Mouse (Mus musculus) intestine, embryonic 15.5 days (tissue): ENCODE data around the gene Gpc2. TPM values are rescaled to one million over a fixed set of nuclear protein-coding genes. Genes with fewer than 3 reads are reported as not detected.

Experiments
- ATAC-seq: fragments of 200-750 bp; cut with Nextera tagmentation; 2 replicates; pipeline ENCODE4 v1.8.0; 2017; ENCODE audit warnings: moderate TSS enrichment, moderate library complexity
- H3K27ac ChIP-seq: fragments of 300-500 bp; sonication (generic); 2 replicates; pipeline ENCODE4 v1.5.1; 2015; ENCODE audit warnings: mild to moderate bottlenecking, inconsistent platforms
- H3K27me3 ChIP-seq: fragments of 300-500 bp; sonication (generic); replicated peaks from 2 replicates; pipeline ENCODE4 v1.6.1; 2015; ENCODE audit warnings: inconsistent platforms
- H3K36me3 ChIP-seq: fragments of 300-500 bp; sonication (generic); 2 replicates; pipeline ENCODE4 v1.6.1; 2015; ENCODE audit warnings: inconsistent platforms
- H3K4me1 ChIP-seq: fragments of 300-500 bp; sonication (generic); replicated peaks from 2 replicates; pipeline ENCODE4 v1.6.1; 2015; ENCODE audit warnings: inconsistent platforms
- H3K4me2 ChIP-seq: fragments of 300-500 bp; sonication (generic); replicated peaks from 2 replicates; pipeline ENCODE4 v1.6.1; 2015; ENCODE audit warnings: mild to moderate bottlenecking, inconsistent platforms
- H3K4me3 ChIP-seq: fragments of 300-500 bp; sonication (generic); replicated peaks from 2 replicates; pipeline ENCODE4 v1.5.1; 2015; ENCODE audit warnings: inconsistent platforms
- H3K9ac ChIP-seq: fragments of 300-500 bp; sonication (generic); 2 replicates; pipeline ENCODE4 v1.6.1; 2015; ENCODE audit warnings: inconsistent platforms
- H3K9me3 ChIP-seq: fragments of 300-500 bp; sonication (generic); 2 replicates; pipeline ENCODE4 v1.6.1; 2016; ENCODE audit warnings: inconsistent platforms
- WGBS: fragments of 180-500 bp; shearing (Covaris S2); methylation state at CpG from one replicate; pipeline ENCODE4 v1.1.7; 2015; 5-methylcytosine and 5-hydroxymethylcytosine counted together
- polyA plus RNA-seq: library from polyadenylated mRNA; unstranded; fragments of >200 nt; fragmentation: Nextera tagmentation; extraction: Ambion mirVana; gene quantifications from 2 replicates; pipeline ENCODE4 v1.2.1, GENCODE M21; 2015

The Gpc2 gene
- polyA plus RNA-seq, 1 experiment from 2014 or later, result 13.7 TPM

GRCm38 (mm10) chr5:138228026-138228425, 51.8 kb downstream of the Gpc2 start:
- no peaks in the 10 kb centered on the region for H3K36me3 ChIP-seq
- no peak overlapping the region for H3K9ac ChIP-seq
- H3K9me3 ChIP-seq, result no peaks in the 10 kb centered on the region
- H3K27ac ChIP-seq, result no peak overlapping the region
- H3K27me3 ChIP-seq, result no peaks in the 10 kb centered on the region
- no peak overlapping the region for H3K4me2 ChIP-seq
- WGBS, result 59% methylated on average over 3 of the region's 3 CpGs
- no peaks in the 10 kb centered on the region for H3K4me1 ChIP-seq
- H3K4me3 ChIP-seq, result no peak overlapping the region
- no peak for ATAC-seq

GRCm38 (mm10) chr5:138227367-138227766, 52.4 kb downstream of the Gpc2 start:
- H3K4me1 ChIP-seq, result no peaks in the 10 kb centered on the region
- H3K4me2 ChIP-seq, result no peak overlapping the region
- H3K27me3 ChIP-seq, result no peaks in the 10 kb centered on the region
- no peaks in the 10 kb centered on the region for H3K36me3 ChIP-seq
- H3K9ac ChIP-seq, result no peak overlapping the region
- no peak overlapping the region for H3K4me3 ChIP-seq
- no peak for ATAC-seq
- H3K9me3 ChIP-seq, result no peaks in the 10 kb centered on the region
- 62% methylated on average over 2 of the region's 2 CpGs for WGBS
- no peak overlapping the region for H3K27ac ChIP-seq

DNA sequence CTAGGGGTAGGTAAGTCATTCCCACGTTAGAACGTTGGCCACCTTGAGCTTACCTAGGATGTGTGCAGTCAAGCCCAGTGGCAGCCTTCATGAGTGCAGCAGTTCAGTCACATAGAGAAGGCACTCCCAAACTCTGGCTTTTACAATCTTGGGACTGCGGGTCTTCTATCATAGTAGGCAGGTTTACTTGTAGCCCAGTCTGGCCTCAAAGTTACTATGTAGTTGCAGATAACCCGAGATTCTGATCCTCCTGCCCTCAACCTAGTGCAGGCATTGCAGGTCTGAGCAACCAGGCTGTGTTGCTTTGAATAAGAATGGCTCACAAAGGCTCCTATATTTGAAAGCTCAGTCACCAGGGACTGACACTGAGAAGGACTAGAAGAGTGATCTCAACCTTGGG, 53.3 kb downstream of the Gpc2 start:
- H3K36me3 ChIP-seq, result no peaks in the 10 kb centered on the region
- no peak overlapping the region for H3K4me3 ChIP-seq
- 71% methylated on average over 4 of the region's 4 CpGs for WGBS
- H3K9me3 ChIP-seq, result no peaks in the 10 kb centered on the region
- no peaks in the 10 kb centered on the region for H3K4me1 ChIP-seq
- no peak overlapping the region for H3K4me2 ChIP-seq
- H3K27me3 ChIP-seq, result no peaks in the 10 kb centered on the region
- no peak overlapping the region for H3K27ac ChIP-seq
- no peak overlapping the region for H3K9ac ChIP-seq
- no peak for ATAC-seq

DNA sequence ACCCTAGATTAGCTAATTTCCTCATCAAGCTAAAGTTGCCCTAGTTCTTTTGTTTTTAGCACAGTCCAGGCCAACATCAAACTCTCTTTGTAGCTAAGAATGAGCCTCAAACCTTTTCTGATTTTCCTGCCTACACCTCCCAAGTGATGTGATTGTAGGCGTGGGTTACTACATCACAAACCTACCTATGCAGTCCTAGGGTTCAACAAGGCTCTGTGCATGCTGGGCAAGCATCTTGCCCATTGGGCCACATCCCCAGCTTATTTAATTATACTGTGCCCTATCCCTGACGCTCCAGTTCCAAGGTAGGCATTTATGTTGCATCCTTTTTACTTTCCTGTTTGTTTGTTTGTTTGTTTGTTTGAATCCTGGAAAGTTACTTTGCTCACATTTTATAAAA, 54.1 kb downstream of the Gpc2 start, which contains the start of gene Nxpe5:
TSS of gene Nxpe5 (plus strand) at position 199 of the 400 bp plus-strand sequence.
- WGBS, result 50% methylated on average over 2 of the region's 2 CpGs
- Histone ChIP-seq H3K36me3 (no peaks in the 10 kb centered on the region), H3K9ac (no peak within 1 kb of the TSS)

More for the DNA sequence above, 54.1 kb downstream of the Gpc2 start, which contains the start of gene Nxpe5:
- no peak for ATAC-seq
- H3K4me1 ChIP-seq, result no peaks in the 10 kb centered on the region
- no peaks in the 10 kb centered on the region for H3K9me3 ChIP-seq
- H3K27me3 ChIP-seq, result no peaks in the 10 kb centered on the region
- H3K4me2 ChIP-seq, result no peak within 1 kb of the TSS
- no peak within 1 kb of the TSS for H3K27ac ChIP-seq
- no peak within 1 kb of the TSS for H3K4me3 ChIP-seq

Other genes starting within 250 kb of the Gpc2 start
- not detected in 2 replicates for gene Smok3c, start 226.8 kb downstream of the Gpc2 start, polyA plus RNA-seq
- gene Zkscan1, start 194.9 kb downstream of the Gpc2 start, polyA plus RNA-seq, result 13.7 and 15.0 TPM in 2 replicates
- gene Zscan21, start 163.1 kb downstream of the Gpc2 start, polyA plus RNA-seq, result 43.3 and 45.9 TPM in 2 replicates
- gene Zfp113, start 124.3 kb downstream of the Gpc2 start, polyA plus RNA-seq, result 15.8 and 16.4 TPM in 2 replicates
- gene Cops6, start 118.9 kb downstream of the Gpc2 start, polyA plus RNA-seq, result 276 and 300 TPM in 2 replicates
- 19.8 and 20.6 TPM in 2 replicates for gene Ap4m1, start 108.0 kb downstream of the Gpc2 start, polyA plus RNA-seq
- gene Mcm7, start 107.6 kb downstream of the Gpc2 start, polyA plus RNA-seq, result 153 and 165 TPM in 2 replicates
- gene Taf6, start 92.6 kb downstream of the Gpc2 start, polyA plus RNA-seq, result 67.8 and 70.0 TPM in 2 replicates
- 37.0 and 38.8 TPM in 2 replicates for gene Cnpy4, start 92.5 kb downstream of the Gpc2 start, polyA plus RNA-seq
- gene Mblac1, start 85.7 kb downstream of the Gpc2 start, polyA plus RNA-seq, result 7.5 TPM in 2 replicates
- gene Nxpe5, start 54.1 kb downstream of the Gpc2 start, polyA plus RNA-seq, result not detected in 2 replicates
- 80.6 and 90.1 TPM in 2 replicates for gene Lamtor4, start 24.5 kb downstream of the Gpc2 start, polyA plus RNA-seq
- 4.8 and 5.1 TPM in 2 replicates for gene BC037034, start 16.0 kb downstream of the Gpc2 start, polyA plus RNA-seq
- 1.0 and 1.4 TPM in 2 replicates for gene Gal3st4, start 7.2 kb downstream of the Gpc2 start, polyA plus RNA-seq
- not detected in 2 replicates for gene Gm43720, start within 50 bp of the Gpc2 start, polyA plus RNA-seq
- gene Stag3, start 235 bp upstream of the Gpc2 start, polyA plus RNA-seq, result 2.0 and 2.9 TPM in 2 replicates
- gene Pvrig, start 62.0 kb upstream of the Gpc2 start, polyA plus RNA-seq, result 0.18 and 0.47 TPM in 2 replicates
- 24.0 and 27.3 TPM in 2 replicates for gene Zfp157, start 161.5 kb upstream of the Gpc2 start, polyA plus RNA-seq